Comparison of ENCODE assay signal across 7 mouse cellular contexts in the genomic region with DNA sequence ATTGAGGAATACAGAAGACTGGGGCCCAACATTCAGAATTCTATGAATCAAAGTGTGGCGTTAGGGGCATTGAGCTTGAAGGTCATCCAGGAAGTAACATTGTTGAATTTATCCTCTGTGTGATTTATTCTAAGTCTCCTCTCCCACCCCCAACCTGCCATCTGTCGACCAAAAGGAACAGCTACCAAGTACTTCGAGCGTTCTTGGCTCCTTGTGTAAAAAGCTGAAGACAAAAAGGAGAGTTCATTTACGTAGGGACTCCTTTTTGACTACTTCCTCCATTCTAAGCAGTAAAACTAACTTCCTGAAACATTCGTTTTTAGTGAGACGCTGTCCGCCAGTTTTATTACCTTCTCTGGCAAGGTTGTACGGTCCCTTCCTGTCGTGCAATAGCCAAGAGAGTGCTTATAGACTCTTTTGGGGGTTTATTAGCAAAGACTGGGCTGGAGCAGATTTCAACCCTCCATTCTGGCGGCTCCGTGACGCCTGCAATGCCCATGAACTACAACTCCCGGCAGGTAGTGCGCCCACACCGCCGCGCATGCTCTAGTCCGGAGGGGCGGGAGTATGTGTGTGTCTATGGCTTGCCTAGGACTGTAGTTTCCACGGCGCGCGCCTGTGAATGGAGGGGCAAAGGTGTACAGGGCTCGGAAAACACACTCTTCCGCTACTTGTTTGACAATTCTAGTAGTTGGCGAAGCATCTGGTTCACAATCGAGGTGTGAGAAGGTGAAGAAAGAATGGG. TPM values are rescaled to one million over a fixed set of nuclear protein-coding genes. Genes with fewer than 3 reads are reported as not detected.
DNase-seq lines count a peak whose midpoint lies in the region; ATAC-seq and TF ChIP-seq lines count a peak whose summit lies in the region.

No protein-coding gene starts in this region.

- H3K4me2 ChIP-seq in embryonic facial prominence, embryonic 12.5 days (replicated peaks): peak overlapping the region; percentile 76
- H3K4me2 ChIP-seq in limb, embryonic 12.5 days: peak overlapping the region; percentile 82
- peak overlapping the region; percentile 88 for H3K4me2 ChIP-seq in midbrain, embryonic 15.5 days

- ATAC-seq in embryonic facial prominence, embryonic 12.5 days (ENCODE audit: insufficient number of reproducible peaks, insufficient read depth, low FRiP score, low TSS enrichment): peak; percentile 97
- peak; percentile 95 for ATAC-seq in limb, embryonic 12.5 days (ENCODE audit: insufficient number of reproducible peaks, insufficient read depth, low FRiP score, low TSS enrichment, low read depth)
- ATAC-seq in midbrain, embryonic 15.5 days (replicated peaks): peak; percentile 98

- WGBS in embryonic facial prominence, embryonic 12.5 days: under 1% methylated on average over 28 of the region's 28 CpGs
- WGBS in kidney, adult 2 months: under 1% methylated on average over 28 of the region's 28 CpGs
- WGBS in limb, embryonic 12.5 days: under 1% methylated on average over 28 of the region's 28 CpGs
- under 1% methylated on average over 28 of the region's 28 CpGs for WGBS in midbrain, embryonic 15.5 days
- WGBS in spleen, adult 2 months: under 1% methylated on average over 28 of the region's 28 CpGs

- peak overlapping the region; percentile 62 for H3K4me3 ChIP-seq in embryonic facial prominence, embryonic 12.5 days
- H3K4me3 ChIP-seq in kidney, adult 2 months (ENCODE audit: insufficient read depth, low read depth, low read length): peak overlapping the region; percentile 70
- peak overlapping the region; percentile 77 for H3K4me3 ChIP-seq in limb, embryonic 12.5 days (replicated peaks)
- H3K4me3 ChIP-seq in midbrain, embryonic 15.5 days: peak overlapping the region; percentile 87
- peak overlapping the region; percentile 78 for H3K4me3 ChIP-seq in spleen, adult 2 months (ENCODE audit: extremely low read depth, insufficient read depth, insufficient read length)

- H3K27me3 ChIP-seq in embryonic facial prominence, embryonic 12.5 days: no peaks in the 10 kb centered on the region
- no peaks in the 10 kb centered on the region for H3K27me3 ChIP-seq in kidney, adult 2 months (replicated peaks; ENCODE audit: control insufficient read depth, insufficient read depth, low read length)
- no peaks in the 10 kb centered on the region for H3K27me3 ChIP-seq in limb, embryonic 12.5 days
- no peaks in the 10 kb centered on the region for H3K27me3 ChIP-seq in midbrain, embryonic 15.5 days (replicated peaks)
- no peaks in the 10 kb centered on the region for H3K27me3 ChIP-seq in spleen, adult 2 months (ENCODE audit: control insufficient read depth, insufficient read depth, low read length)

- TF ChIP-seq POLR2A in kidney, adult 2 months (IDR thresholded peaks at IDR 0.05; ENCODE audit: low read depth, low read length): peak; percentile 52
- TF ChIP-seq POLR2A in spleen, adult 2 months (IDR thresholded peaks at IDR 0.05; ENCODE audit: low read depth, low read length): peak; percentile 91

- peak overlapping the region; percentile 87 for H3K27ac ChIP-seq in embryonic facial prominence, embryonic 12.5 days
- peak overlapping the region; percentile 98 for H3K27ac ChIP-seq in kidney, adult 2 months (ENCODE audit: insufficient read depth, low read depth, low read length)
- peak overlapping the region; percentile 88 for H3K27ac ChIP-seq in limb, embryonic 12.5 days
- peak overlapping the region; percentile 95 for H3K27ac ChIP-seq in midbrain, embryonic 15.5 days
- H3K27ac ChIP-seq in spleen, adult 2 months (ENCODE audit: insufficient read depth, low read length): peak overlapping the region; percentile 99

- DNase-seq in adrenal gland, postnatal 25 days: peak; percentile 92
- peak; percentile 96 to 98 for DNase-seq in heart, adult 18-20 months
- DNase-seq in kidney, adult 2 months: peak; percentile 97
- DNase-seq in spleen, adult 2 months (ENCODE audit: low read depth in 1 of 2, low spot score in 2 of 2): peak; percentile 90 to 92

- no peaks in the 10 kb centered on the region for H3K9me3 ChIP-seq in embryonic facial prominence, embryonic 12.5 days
- H3K9me3 ChIP-seq in limb, embryonic 12.5 days: no peaks in the 10 kb centered on the region
- H3K9me3 ChIP-seq in midbrain, embryonic 15.5 days: no peaks in the 10 kb centered on the region

- peaks cover 2% of the 10 kb centered on the region for H3K4me1 ChIP-seq in embryonic facial prominence, embryonic 12.5 days
- H3K4me1 ChIP-seq in kidney, adult 2 months (ENCODE audit: control insufficient read depth, insufficient read depth, low read length): no peaks in the 10 kb centered on the region; the same call in 1 of the 2 replicates
- H3K4me1 ChIP-seq in limb, embryonic 12.5 days (replicated peaks): peaks cover 11% of the 10 kb centered on the region
- peaks cover 32% of the 10 kb centered on the region for H3K4me1 ChIP-seq in midbrain, embryonic 15.5 days
- H3K4me1 ChIP-seq in spleen, adult 2 months (ENCODE audit: control insufficient read depth, insufficient read depth, insufficient read length): peaks cover 2% of the 10 kb centered on the region; the same call in 1 of the 2 replicates

- H3K36me3 ChIP-seq in embryonic facial prominence, embryonic 12.5 days: peaks cover 9% of the 10 kb centered on the region; the same call in 1 of the 2 replicates
- H3K36me3 ChIP-seq in kidney, adult 2 months (ENCODE audit: control insufficient read depth, insufficient read depth, low read length): no peaks in the 10 kb centered on the region; the same call in none of the 2 replicates
- peaks cover 31% of the 10 kb centered on the region for H3K36me3 ChIP-seq in limb, embryonic 12.5 days
- no peaks in the 10 kb centered on the region for H3K36me3 ChIP-seq in midbrain, embryonic 15.5 days (replicated peaks)
- peaks cover 2% of the 10 kb centered on the region; the same call in 1 of the 2 replicates for H3K36me3 ChIP-seq in spleen, adult 2 months (ENCODE audit: control insufficient read depth, insufficient read depth, low read length)

- TF ChIP-seq CTCF in kidney, adult 2 months (conservative IDR thresholded peaks at IDR 0.05; ENCODE audit: insufficient read depth, insufficient read length, low read depth, low read length): no peak
- no peak for TF ChIP-seq CTCF in spleen, adult 2 months (IDR thresholded peaks at IDR 0.05; ENCODE audit: extremely low read depth, insufficient read depth, insufficient read length, insufficient replicate concordance)

- H3K9ac ChIP-seq in embryonic facial prominence, embryonic 12.5 days: peak overlapping the region; percentile 75
- H3K9ac ChIP-seq in limb, embryonic 12.5 days (replicated peaks): peak overlapping the region; percentile 75
- peak overlapping the region; percentile 68 for H3K9ac ChIP-seq in midbrain, embryonic 15.5 days

RNA-seq across cellular contexts. Expression of a gene that starts 0.7 kb away (rescaled TPM):
- 96.5 and 97.4 TPM in 2 replicates for total RNA-seq in adrenal gland, postnatal 25 days (2021)
- 34.4 and 35.1 TPM in 2 replicates for polyA plus RNA-seq in embryonic facial prominence, embryonic 12.5 days (2016; fragmentation: Nextera tagmentation; extraction: Ambion mirVana)
- 10 to 100 TPM; 64.1 to 70.0 TPM for total RNA-seq in heart, adult 18-20 months (2021)
- polyA plus RNA-seq in kidney, adult 2 months (2012; rRNA removed): 46.7 and 57.9 TPM in 2 replicates
- 33.3 and 35.7 TPM in 2 replicates for polyA plus RNA-seq in limb, embryonic 12.5 days (2016; fragmentation: Nextera tagmentation; extraction: Ambion mirVana)
- polyA plus RNA-seq in midbrain, embryonic 15.5 days (2015; fragmentation: Nextera tagmentation; extraction: Ambion mirVana): 16.4 and 16.5 TPM in 2 replicates
- polyA plus RNA-seq in spleen, adult 2 months (2012; rRNA removed): 23.2 and 26.1 TPM in 2 replicates

RNA-seq across cellular contexts. Expression of a gene that starts 1.0 kb away (rescaled TPM):
- 20.7 and 26.7 TPM in 2 replicates for total RNA-seq in adrenal gland, postnatal 25 days (2021)
- polyA plus RNA-seq in embryonic facial prominence, embryonic 12.5 days (2016; fragmentation: Nextera tagmentation; extraction: Ambion mirVana): 21.5 and 21.6 TPM in 2 replicates
- 10 to 100 TPM; 27.6 to 31.8 TPM for total RNA-seq in heart, adult 18-20 months (2021)
- polyA plus RNA-seq in kidney, adult 2 months (2012; rRNA removed): 6.0 and 9.9 TPM in 2 replicates
- polyA plus RNA-seq in limb, embryonic 12.5 days (2016; fragmentation: Nextera tagmentation; extraction: Ambion mirVana): 20.5 and 23.6 TPM in 2 replicates
- polyA plus RNA-seq in midbrain, embryonic 15.5 days (2015; fragmentation: Nextera tagmentation; extraction: Ambion mirVana): 17.6 and 21.2 TPM in 2 replicates
- 2.3 and 2.7 TPM in 2 replicates for polyA plus RNA-seq in spleen, adult 2 months (2012; rRNA removed)

RNA-seq across cellular contexts. Expression of a gene that starts 39.7 kb away (rescaled TPM):
- total RNA-seq in adrenal gland, postnatal 25 days (2021): 12.1 and 19.5 TPM in 2 replicates
- polyA plus RNA-seq in embryonic facial prominence, embryonic 12.5 days (2016; fragmentation: Nextera tagmentation; extraction: Ambion mirVana): 2.5 and 3.1 TPM in 2 replicates
- total RNA-seq in heart, adult 18-20 months (2021): 1 to 10 TPM; 3.7 to 4.1 TPM
- polyA plus RNA-seq in kidney, adult 2 months (2012; rRNA removed): 9.1 and 10.4 TPM in 2 replicates
- 2.4 and 2.5 TPM in 2 replicates for polyA plus RNA-seq in limb, embryonic 12.5 days (2016; fragmentation: Nextera tagmentation; extraction: Ambion mirVana)
- 4.3 and 6.7 TPM in 2 replicates for polyA plus RNA-seq in midbrain, embryonic 15.5 days (2015; fragmentation: Nextera tagmentation; extraction: Ambion mirVana)
- 9.4 and 10.8 TPM in 2 replicates for polyA plus RNA-seq in spleen, adult 2 months (2012; rRNA removed)

RNA-seq across cellular contexts. Expression of a gene that starts 49.4 kb away (rescaled TPM):
- 14.8 and 22.1 TPM in 2 replicates for total RNA-seq in adrenal gland, postnatal 25 days (2021)
- polyA plus RNA-seq in embryonic facial prominence, embryonic 12.5 days (2016; fragmentation: Nextera tagmentation; extraction: Ambion mirVana): 16.1 and 16.2 TPM in 2 replicates
- 10 to 100 TPM; 15.1 to 16.6 TPM for total RNA-seq in heart, adult 18-20 months (2021)
- polyA plus RNA-seq in kidney, adult 2 months (2012; rRNA removed): 3.6 and 5.2 TPM in 2 replicates
- 19.0 and 19.2 TPM in 2 replicates for polyA plus RNA-seq in limb, embryonic 12.5 days (2016; fragmentation: Nextera tagmentation; extraction: Ambion mirVana)
- polyA plus RNA-seq in midbrain, embryonic 15.5 days (2015; fragmentation: Nextera tagmentation; extraction: Ambion mirVana): 13.3 and 13.6 TPM in 2 replicates
- polyA plus RNA-seq in spleen, adult 2 months (2012; rRNA removed): 0.97 and 1.1 TPM in 2 replicates

Comparison
In these comparisons a context has a peak if more than half of its experiments do, and no peak if none do; other contexts are left out.
1. Peak in every context shown above with its lines: DNase-seq, ATAC-seq, H3K4me3 ChIP-seq and H3K27ac ChIP-seq.